Mouse (Mus musculus) heart, postnatal 0 days (tissue): ENCODE results near the gene Hras.

Experiments
- CTCF ChIP-seq: IDR thresholded peaks from 2 replicates; pipeline ENCODE4 v1.5.1; 2016; ENCODE audit warnings: antibody characterized with exemption, control low read depth, low read depth
- EP300 ChIP-seq: IDR thresholded peaks from 2 replicates; pipeline ENCODE4 v1.6.1; 2016; ENCODE audit warnings: antibody characterized with exemption, low read depth

GRCm38 (mm10) chr7:141228279-141229067, 34.7 kb upstream of the Hras start, which contains the start of gene Phrf1:
- 0 out of 2 replicates have a peak, but pooled peaks have one; percentile 76 for TF ChIP-seq EP300
- peak; percentile 99 for TF ChIP-seq CTCF
